Mouse (Mus musculus): Measurements from ENCODE around the gene Lrrc8c. TPM values are rescaled to one million over a fixed set of nuclear protein-coding genes. Genes with fewer than 3 reads are reported as not detected.

Gene Lrrc8c
- polyA plus RNA-seq, 1 experiment: 7.1 TPM

DNA sequence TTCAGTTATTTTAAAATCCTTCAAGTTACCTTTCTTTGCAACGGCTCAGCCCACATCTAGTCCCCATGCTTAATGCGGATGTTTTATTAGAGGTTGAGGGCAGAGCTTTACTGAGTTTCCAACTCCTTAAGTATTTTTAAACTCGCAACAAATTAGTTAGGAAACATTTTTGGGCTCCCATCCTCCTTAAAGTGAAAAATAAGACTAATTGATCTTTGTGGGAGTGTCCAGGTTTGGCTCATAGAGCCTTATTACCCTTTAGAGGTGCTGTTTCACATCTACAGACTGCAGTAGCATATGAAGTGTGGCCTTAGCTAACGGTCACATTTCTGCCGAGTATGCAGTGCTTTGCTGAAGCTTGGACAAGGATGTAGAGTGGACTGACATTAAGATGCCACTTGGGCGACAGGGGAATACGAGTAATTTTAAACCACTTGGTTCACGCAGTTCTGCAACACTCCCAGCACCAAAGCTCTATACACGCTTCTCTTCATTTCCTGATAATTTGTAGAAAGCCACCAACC lies 1.3 kb downstream of the Lrrc8c start:
- TF ChIP-seq MYOG (IDR thresholded peaks at IDR 0.05; ENCODE audit: control insufficient read depth, extremely low read depth, insufficient read length) (no peak), CEBPB (IDR thresholded peaks at IDR 0.05; ENCODE audit: low read depth) (no peak), CTCF (IDR thresholded peaks at IDR 0.05; ENCODE audit: control insufficient read depth, insufficient read depth, insufficient read length) (no peak), USF1 (IDR thresholded peaks at IDR 0.05; ENCODE audit: low read depth) (no peak), MAX (IDR thresholded peaks at IDR 0.05) (no peak), MYOD1 (IDR thresholded peaks at IDR 0.05; ENCODE audit: control insufficient read depth, insufficient read length, low read depth) (no peak), FOSL1 (IDR thresholded peaks at IDR 0.05; ENCODE audit: insufficient read depth, low read length, poor library complexity, severe bottlenecking) (no peak)

DNA sequence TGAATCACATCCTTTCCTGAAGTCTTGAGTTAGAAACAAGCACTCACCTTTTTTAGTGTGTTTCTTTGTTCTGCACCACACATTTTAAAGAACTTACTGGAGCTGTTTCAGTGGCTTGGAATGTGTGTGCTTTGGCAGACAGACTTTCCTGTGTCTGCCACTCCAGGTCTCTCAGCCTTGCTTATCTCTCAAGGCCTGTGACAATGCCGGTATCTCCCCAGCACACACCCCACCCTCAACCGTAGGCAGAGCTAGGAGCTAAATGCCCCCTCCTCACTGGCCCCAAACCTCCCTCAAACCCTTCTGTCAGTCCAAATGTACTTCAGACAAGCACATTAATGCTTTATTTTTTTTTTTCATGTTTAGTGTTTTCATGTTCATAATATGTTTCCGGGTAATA lies 4.3 kb downstream of the Lrrc8c start:
- Histone ChIP-seq H3K36me3 (ENCODE audit: control insufficient read depth, insufficient read depth) (peaks cover 17% of the 10 kb centered on the region), H3K4me3 (ENCODE audit: insufficient read depth, poor library complexity, severe bottlenecking) (no peak overlapping the region)

More for the DNA sequence above, 1.3 kb downstream of the Lrrc8c start:
- H3K36me3 ChIP-seq (ENCODE audit: control insufficient read depth, insufficient read depth): peaks cover 7% of the 10 kb centered on the region
- H3K27me3 ChIP-seq (ENCODE audit: control insufficient read depth, insufficient read depth, insufficient read length): no peaks in the 10 kb centered on the region
- peaks cover 7% of the 10 kb centered on the region for H3K79me3 ChIP-seq (ENCODE audit: low read depth)
- no peak overlapping the region for H3ac ChIP-seq (ENCODE audit: control insufficient read depth, insufficient read length, low read depth)
- peak overlapping the region; percentile 75 for H3K4me3 ChIP-seq (ENCODE audit: insufficient read depth, poor library complexity, severe bottlenecking)
- peaks cover 31% of the 10 kb centered on the region for H3K79me2 ChIP-seq (ENCODE audit: control insufficient read depth, insufficient read depth)

DNA sequence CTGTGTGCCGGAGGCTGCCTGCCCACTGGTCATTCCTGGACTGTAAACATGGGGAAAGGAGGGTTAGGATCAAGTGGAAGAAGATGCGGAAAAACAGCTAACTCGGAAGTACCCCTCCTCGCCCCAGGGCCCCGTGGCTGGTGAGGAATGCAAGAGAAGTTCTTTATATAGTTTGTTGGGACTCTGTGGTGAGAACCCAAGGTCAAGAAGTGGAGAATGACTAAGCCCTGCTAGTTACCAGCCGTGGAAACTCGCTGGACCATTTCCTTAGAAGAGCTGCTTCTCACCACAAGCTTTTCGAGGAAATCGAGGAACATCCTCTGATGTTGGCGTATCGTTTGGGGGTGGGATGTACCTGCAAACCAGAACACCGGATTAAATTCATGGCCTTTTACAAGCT lies 5.8 kb downstream of the Lrrc8c start:
- Histone ChIP-seq H3K79me2 (ENCODE audit: control insufficient read depth, insufficient read depth) (peaks cover 26% of the 10 kb centered on the region), H3ac (ENCODE audit: control insufficient read depth, insufficient read length, low read depth) (no peak overlapping the region), H3K79me3 (ENCODE audit: low read depth) (peaks cover 7% of the 10 kb centered on the region), H3K36me3 (ENCODE audit: control insufficient read depth, insufficient read depth) (peaks cover 17% of the 10 kb centered on the region), H3K27me3 (ENCODE audit: control insufficient read depth, insufficient read depth, insufficient read length) (no peaks in the 10 kb centered on the region), H3K4me3 (ENCODE audit: insufficient read depth, poor library complexity, severe bottlenecking) (no peak overlapping the region)
- TF ChIP-seq MYOG (IDR thresholded peaks at IDR 0.05; ENCODE audit: control insufficient read depth, extremely low read depth, insufficient read length) (no peak), MAX (IDR thresholded peaks at IDR 0.05) (no peak), CTCF (IDR thresholded peaks at IDR 0.05; ENCODE audit: control insufficient read depth, insufficient read depth, insufficient read length) (no peak), FOSL1 (IDR thresholded peaks at IDR 0.05; ENCODE audit: insufficient read depth, low read length, poor library complexity, severe bottlenecking) (no peak), CEBPB (IDR thresholded peaks at IDR 0.05; ENCODE audit: low read depth) (no peak), MYOD1 (IDR thresholded peaks at IDR 0.05; ENCODE audit: control insufficient read depth, insufficient read length, low read depth) (no peak), USF1 (IDR thresholded peaks at IDR 0.05; ENCODE audit: low read depth) (no peak)

More for the DNA sequence above, 4.3 kb downstream of the Lrrc8c start:
- no peaks in the 10 kb centered on the region for H3K27me3 ChIP-seq (ENCODE audit: control insufficient read depth, insufficient read depth, insufficient read length)
- H3K79me3 ChIP-seq (ENCODE audit: low read depth): peaks cover 7% of the 10 kb centered on the region
- TF ChIP-seq CEBPB (IDR thresholded peaks at IDR 0.05; ENCODE audit: low read depth) (no peak), FOSL1 (IDR thresholded peaks at IDR 0.05; ENCODE audit: insufficient read depth, low read length, poor library complexity, severe bottlenecking) (no peak), USF1 (IDR thresholded peaks at IDR 0.05; ENCODE audit: low read depth) (no peak), CTCF (IDR thresholded peaks at IDR 0.05; ENCODE audit: control insufficient read depth, insufficient read depth, insufficient read length) (no peak), MAX (IDR thresholded peaks at IDR 0.05) (no peak), MYOG (IDR thresholded peaks at IDR 0.05; ENCODE audit: control insufficient read depth, extremely low read depth, insufficient read length) (no peak), MYOD1 (IDR thresholded peaks at IDR 0.05; ENCODE audit: control insufficient read depth, insufficient read length, low read depth) (no peak)
- no peak overlapping the region for H3ac ChIP-seq (ENCODE audit: control insufficient read depth, insufficient read length, low read depth)
- peaks cover 31% of the 10 kb centered on the region for H3K79me2 ChIP-seq (ENCODE audit: control insufficient read depth, insufficient read depth)

- Histone ChIP-seq H3K36me3 (ENCODE audit: control insufficient read depth, insufficient read depth) (peaks cover 17% of the 10 kb centered on the region), H3ac (ENCODE audit: control insufficient read depth, insufficient read length, low read depth) (no peak overlapping the region), H3K79me2 (ENCODE audit: control insufficient read depth, insufficient read depth) (peaks cover 14% of the 10 kb centered on the region), H3K79me3 (ENCODE audit: low read depth) (peaks cover 2% of the 10 kb centered on the region), H3K4me3 (ENCODE audit: insufficient read depth, poor library complexity, severe bottlenecking) (no peak overlapping the region), H3K27me3 (ENCODE audit: control insufficient read depth, insufficient read depth, insufficient read length) (no peaks in the 10 kb centered on the region)
- no peak for TF ChIP-seq MYOG (IDR thresholded peaks at IDR 0.05; ENCODE audit: control insufficient read depth, extremely low read depth, insufficient read length)
- no peak for TF ChIP-seq MYOD1 (IDR thresholded peaks at IDR 0.05; ENCODE audit: control insufficient read depth, insufficient read length, low read depth)
- no peak for TF ChIP-seq CTCF (IDR thresholded peaks at IDR 0.05; ENCODE audit: control insufficient read depth, insufficient read depth, insufficient read length)
These were observed 7.0 kb downstream of the Lrrc8c start for GRCm38 (mm10) chr5:105526107-105526645.

DNA sequence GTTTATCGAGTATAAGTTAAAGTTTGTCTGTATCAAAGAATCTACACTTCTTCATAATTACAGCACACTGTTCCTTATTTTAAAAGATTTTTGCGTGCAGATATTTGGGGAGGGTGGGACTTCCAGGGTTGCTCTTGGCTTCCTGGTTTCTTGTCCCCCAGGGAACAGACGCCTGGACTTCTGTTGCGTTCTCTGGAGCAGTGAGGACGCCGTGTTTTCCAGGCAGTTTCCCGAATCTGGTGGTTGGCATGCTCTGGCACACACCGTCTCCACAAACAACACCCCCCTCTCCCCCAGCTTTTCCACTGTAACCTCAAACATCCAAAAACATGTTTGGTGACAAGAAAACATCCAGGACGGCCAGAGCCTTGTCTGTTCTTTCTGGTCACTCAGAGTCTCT lies 7.6 kb downstream of the Lrrc8c start:
- Histone ChIP-seq H3K79me3 (ENCODE audit: low read depth) (peaks cover 2% of the 10 kb centered on the region), H3K27me3 (ENCODE audit: control insufficient read depth, insufficient read depth, insufficient read length) (no peaks in the 10 kb centered on the region), H3ac (ENCODE audit: control insufficient read depth, insufficient read length, low read depth) (no peak overlapping the region), H3K36me3 (ENCODE audit: control insufficient read depth, insufficient read depth) (peaks cover 17% of the 10 kb centered on the region), H3K4me3 (ENCODE audit: insufficient read depth, poor library complexity, severe bottlenecking) (no peak overlapping the region), H3K79me2 (ENCODE audit: control insufficient read depth, insufficient read depth) (peaks cover 8% of the 10 kb centered on the region)
- no peak for TF ChIP-seq USF1 (IDR thresholded peaks at IDR 0.05; ENCODE audit: low read depth)
- TF ChIP-seq FOSL1 (IDR thresholded peaks at IDR 0.05; ENCODE audit: insufficient read depth, low read length, poor library complexity, severe bottlenecking): no peak
- no peak for TF ChIP-seq CEBPB (IDR thresholded peaks at IDR 0.05; ENCODE audit: low read depth)
- no peak for TF ChIP-seq CTCF (IDR thresholded peaks at IDR 0.05; ENCODE audit: control insufficient read depth, insufficient read depth, insufficient read length)
